Mouse (Mus musculus): Measurements from ENCODE around the gene Flrt1.

DNA sequence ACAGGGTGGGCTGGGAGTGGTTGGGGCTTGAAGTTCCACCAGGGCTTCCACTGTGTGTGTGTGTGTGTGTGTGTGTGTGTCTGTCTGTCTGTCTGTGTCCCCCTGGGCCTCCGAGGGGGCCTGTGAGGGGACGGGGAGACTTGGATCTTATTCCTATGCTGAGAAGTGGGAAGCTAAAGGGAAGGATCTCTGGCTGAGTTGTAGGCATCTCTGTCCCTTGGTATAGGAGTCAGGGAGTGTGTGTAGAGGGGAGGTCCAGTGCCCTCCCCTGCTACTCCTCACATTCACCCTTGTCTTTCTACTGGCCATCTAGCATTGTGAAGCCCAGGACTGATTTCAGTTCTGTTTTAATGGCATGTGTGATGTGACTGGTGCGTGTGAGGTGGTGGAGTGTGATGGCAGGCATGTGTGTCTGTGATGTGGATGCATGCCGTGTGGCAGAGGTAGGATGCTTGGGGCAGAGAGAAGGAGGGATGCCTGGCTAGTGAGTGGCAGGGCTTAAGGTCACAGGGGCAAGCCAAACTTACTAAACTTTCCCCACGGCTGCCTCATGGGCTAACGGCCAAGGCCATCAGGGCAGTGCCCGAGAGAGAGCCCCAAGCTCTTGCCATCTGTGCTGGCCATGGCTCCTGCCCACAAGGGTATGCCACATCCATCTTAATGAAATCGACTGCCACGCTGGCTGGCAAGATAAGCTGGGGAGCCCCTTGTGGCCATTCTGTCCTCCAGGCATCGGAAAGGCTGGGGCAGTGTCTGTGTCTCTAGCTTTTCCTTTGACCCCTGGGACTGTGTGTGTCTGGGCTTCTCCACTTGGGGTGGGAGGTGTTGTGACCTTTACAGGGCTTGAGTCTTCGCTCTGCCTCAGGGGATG, 36.6 kb downstream of the Flrt1 start:
- no peak for TF ChIP-seq POLR2A (IDR thresholded peaks at IDR 0.05; ENCODE audit: insufficient read depth, low read length)
- no peak for TF ChIP-seq CTCF (IDR thresholded peaks at IDR 0.05; ENCODE audit: low read depth, low read length)
- TF ChIP-seq EP300 (IDR thresholded peaks at IDR 0.05; ENCODE audit: insufficient read depth, low read depth, low read length), result no peak

Data from ES-Bruce4 (cell line).